Mouse (Mus musculus) monocyte, adult 5-6 weeks (primary cell): Measurements from ENCODE around the gene Gm20696. TPM values are rescaled to one million over a fixed set of nuclear protein-coding genes. Genes with fewer than 3 reads are reported as not detected.

Experiments used
- ATAC-seq: fragments of 153-309, 156-312 bp; replicated peaks from 2 replicates; pipeline ENCODE4 v1.8.0; 2017; ENCODE audit warnings: mild to moderate bottlenecking; ENCODE audit not compliant: low TSS enrichment, insufficient number of reproducible peaks, severe bottlenecking, poor library complexity, low FRiP score
- total RNA-seq: library from RNA; stranded (forward); fragments of 200-1000, 200-491, 200-594 nt; gene quantifications from 3 replicates; pipeline ENCODE4 v1.2.3, GENCODE M21; 2017

Gm20696 gene
- total RNA-seq, 1 experiment from 2014 or later = 12.8 TPM

GRCm38 (mm10) chr6:99632121-99632980 is 34.2 kb downstream of the Gm20696 start:
- no peak for ATAC-seq

- no peak for ATAC-seq
These were observed 35.0 kb downstream of the Gm20696 start for GRCm38 (mm10) chr6:99631637-99632036.

DNA sequence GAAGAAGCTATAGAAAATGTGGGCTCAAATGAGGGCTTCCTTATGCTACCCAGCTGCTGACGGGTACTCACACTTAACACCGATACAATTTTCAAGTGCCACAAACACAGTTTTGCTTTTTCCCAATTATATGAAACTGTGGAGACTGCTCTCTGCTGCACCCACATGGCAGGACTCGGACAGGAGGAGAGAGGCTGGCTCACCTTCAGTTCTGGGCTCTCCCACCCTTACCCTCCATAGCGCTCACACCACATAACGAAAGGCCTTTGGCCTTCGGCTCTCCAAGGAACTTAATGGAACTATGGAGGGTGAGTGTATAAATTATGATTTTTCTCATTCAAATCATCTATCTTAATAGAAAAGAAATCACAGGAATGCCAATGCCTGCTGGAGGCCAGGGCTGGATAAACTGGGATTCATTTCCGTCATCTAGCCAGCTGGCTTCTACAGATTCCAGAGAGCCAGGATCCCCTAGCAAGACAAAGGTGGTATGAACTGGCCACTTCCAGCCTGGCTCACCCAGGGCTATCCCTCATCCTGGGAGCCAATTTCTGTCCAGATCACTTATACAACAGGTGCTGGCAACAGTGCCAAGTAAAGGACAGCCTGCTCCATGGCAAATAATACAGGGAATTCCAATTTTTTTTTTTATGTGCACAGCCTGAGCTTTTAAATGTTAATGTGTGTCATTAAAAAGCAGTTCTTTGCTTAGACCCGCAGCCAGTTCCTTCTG is 36.7 kb downstream of the Gm20696 start:
- ATAC-seq = no peak

- no peak for ATAC-seq
These were observed 40.2 kb downstream of the Gm20696 start for GRCm38 (mm10) chr6:99626347-99626746.

DNA sequence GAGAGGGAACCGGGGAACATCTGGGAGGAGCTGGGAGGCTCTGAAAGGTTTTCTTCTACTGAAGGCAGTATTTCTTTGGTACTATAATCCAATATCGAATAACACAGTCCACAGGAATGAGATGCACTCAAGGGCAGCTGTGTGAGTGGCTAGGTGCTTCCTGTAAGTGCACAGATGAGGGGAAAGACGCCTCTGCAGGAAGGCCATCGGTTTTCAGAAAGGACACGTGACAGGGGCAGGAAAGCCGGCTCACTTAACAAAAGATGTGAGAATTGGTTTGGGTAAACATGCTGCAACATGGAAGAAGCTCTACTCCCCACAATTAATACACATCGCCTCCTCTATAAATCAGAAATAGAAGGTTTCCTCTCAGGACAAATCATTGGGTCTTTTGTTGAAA is 40.8 kb downstream of the Gm20696 start:
- ATAC-seq = no peak

- no peak for ATAC-seq
These were observed 41.3 kb downstream of the Gm20696 start for GRCm38 (mm10) chr6:99625306-99625705.

- ATAC-seq = no peak
These were observed 42.1 kb downstream of the Gm20696 start for GRCm38 (mm10) chr6:99624542-99624941.

DNA sequence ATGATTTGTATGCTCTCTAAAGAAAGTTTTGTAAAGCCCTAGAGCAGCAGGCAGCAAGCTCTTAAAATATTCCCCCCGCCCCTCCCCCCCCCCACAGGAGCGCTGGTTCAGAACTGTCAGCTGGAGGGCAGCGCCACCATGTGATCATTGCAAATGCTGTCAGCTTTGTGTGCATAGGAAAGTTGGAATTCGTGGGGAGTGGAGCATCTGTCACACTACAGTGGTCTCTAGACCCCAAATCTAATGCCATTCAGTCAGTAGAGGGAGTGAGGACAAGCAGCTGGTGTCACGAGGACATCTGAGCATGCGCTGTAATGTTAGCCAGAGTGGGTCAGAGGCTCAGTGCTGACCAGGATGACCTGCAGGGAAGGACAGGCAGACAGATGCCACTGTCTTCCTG is 43.0 kb downstream of the Gm20696 start:
- ATAC-seq = no peak

DNA sequence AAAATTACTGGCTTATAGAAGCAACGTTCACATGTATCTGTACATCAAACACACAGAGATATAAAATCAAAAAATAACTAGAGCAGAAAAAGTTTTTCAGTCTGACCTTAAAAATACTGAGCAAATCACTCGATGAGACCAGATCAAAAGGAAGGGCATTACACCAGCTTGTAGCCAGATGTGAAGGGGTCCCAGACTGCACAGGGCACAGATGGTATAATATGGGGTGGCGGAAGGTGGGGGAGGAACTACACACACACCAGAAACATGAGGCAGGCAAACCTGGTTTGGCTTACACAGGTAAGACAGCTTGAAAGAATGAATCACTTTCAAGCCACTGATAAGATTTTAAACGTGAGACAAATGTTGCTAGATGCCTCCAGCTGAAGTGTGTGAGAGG is 45.4 kb downstream of the Gm20696 start:
- no peak for ATAC-seq

GRCm38 (mm10) chr6:99620471-99620870 is 46.1 kb downstream of the Gm20696 start:
- ATAC-seq = no peak

GRCm38 (mm10) chr6:99619964-99620363 is 46.6 kb downstream of the Gm20696 start:
- ATAC-seq = no peak

- ATAC-seq = no peak
These were observed 47.1 kb downstream of the Gm20696 start for GRCm38 (mm10) chr6:99619466-99619865.

GRCm38 (mm10) chr6:99617867-99618266 is 48.7 kb downstream of the Gm20696 start:
- no peak for ATAC-seq

DNA sequence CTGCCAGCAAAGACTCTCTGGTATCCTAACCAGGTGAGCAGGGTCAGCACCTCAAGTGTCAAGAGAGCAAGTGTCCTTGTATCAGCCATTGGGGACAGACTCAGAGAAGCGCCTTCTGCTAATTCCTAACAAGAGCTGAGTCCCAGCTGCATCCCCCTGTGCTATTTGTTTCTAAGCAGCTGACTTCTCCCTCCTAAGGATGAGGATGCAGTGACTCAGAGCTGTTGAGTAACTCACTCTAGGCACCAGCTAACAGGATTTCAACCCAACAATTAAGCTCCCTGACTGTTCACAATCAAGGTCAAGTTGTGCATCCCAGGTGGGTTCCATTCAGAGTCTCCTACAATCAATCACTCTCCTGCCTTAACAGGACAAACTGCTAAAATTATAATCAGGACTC is 49.2 kb downstream of the Gm20696 start:
- ATAC-seq = no peak

GRCm38 (mm10) chr6:99615272-99615751 is 51.3 kb downstream of the Gm20696 start:
- no peak for ATAC-seq

GRCm38 (mm10) chr6:99614566-99615271 is 51.9 kb downstream of the Gm20696 start:
- ATAC-seq = no peak

- ATAC-seq = no peak
These were observed 54.7 kb downstream of the Gm20696 start for GRCm38 (mm10) chr6:99611866-99612265.

- no peak for ATAC-seq
These were observed 55.9 kb downstream of the Gm20696 start for GRCm38 (mm10) chr6:99610454-99611427.
